Mouse (Mus musculus): Measurements from ENCODE around the gene Zfp142.

- TF ChIP-seq CTCF (IDR thresholded peaks at IDR 0.05; ENCODE audit: control insufficient read depth, insufficient read depth, low read length) (no peak), POLR2A (IDR thresholded peaks at IDR 0.05; ENCODE audit: borderline replicate concordance, control insufficient read depth, low read depth, low read length) (0 out of 2 replicates have a peak, but pooled peaks have one; percentile 41)
Observed at GRCm38 (mm10) chr1:74587773-74588445, at the start of gene Zfp142, which contains the start of gene Bcs1l.
